Mouse (Mus musculus) limb, embryonic 14.5 days (tissue): Measurements from ENCODE around the gene Phxr2. TPM values are rescaled to one million over a fixed set of nuclear protein-coding genes. Genes with fewer than 3 reads are reported as not detected.

ENCODE experiments used
- ATAC-seq: fragments of 200-750 bp; cut with Nextera tagmentation; 2 replicates; pipeline ENCODE4 v1.8.0; 2017; ENCODE audit warnings: low read depth, moderate number of reproducible peaks, moderate TSS enrichment; ENCODE audit not compliant: low FRiP score
- DNase-seq: peaks from one replicate; pipeline ENCODE4 v3.0.0-alpha.2; 2015; ENCODE audit warnings: low spot score
- H3K27ac ChIP-seq: fragments of 300-500 bp; sonication (generic); replicated peaks from 2 replicates; pipeline ENCODE4 v1.5.1; 2014; ENCODE audit warnings: low read depth, mild to moderate bottlenecking, low read length, moderate library complexity, mixed read lengths
- H3K27me3 ChIP-seq: fragments of 300-500 bp; sonication (generic); 2 replicates; pipeline ENCODE4 v1.6.1; 2014; ENCODE audit warnings: low read length, mixed read lengths; ENCODE audit not compliant: control insufficient read depth, insufficient read depth
- H3K36me3 ChIP-seq: fragments of 300-500 bp; sonication (generic); 2 replicates; pipeline ENCODE4 v1.6.1; 2014; ENCODE audit warnings: mild to moderate bottlenecking, low read length, moderate library complexity, mixed read lengths; ENCODE audit not compliant: control insufficient read depth, insufficient read depth
- H3K4me1 ChIP-seq: fragments of 300-500 bp; sonication (generic); 2 replicates; pipeline ENCODE4 v1.6.1; 2014; ENCODE audit warnings: antibody characterized with exemption, low read length, mixed read lengths; ENCODE audit not compliant: control insufficient read depth, insufficient read depth
- H3K4me2 ChIP-seq: fragments of 300-500 bp; sonication (generic); replicated peaks from 2 replicates; pipeline ENCODE4 v1.6.1; 2014; ENCODE audit warnings: low read depth, mild to moderate bottlenecking, low read length, moderate library complexity; ENCODE audit not compliant: severe bottlenecking
- H3K4me3 ChIP-seq: fragments of 300-500 bp; sonication (generic); replicated peaks from 2 replicates; pipeline ENCODE4 v1.5.1; 2014; ENCODE audit warnings: low read length
- H3K9ac ChIP-seq: fragments of 300-500 bp; sonication (generic); 2 replicates; pipeline ENCODE4 v1.6.1; 2014; ENCODE audit warnings: mild to moderate bottlenecking, low read depth, low read length, moderate library complexity; ENCODE audit not compliant: severe bottlenecking
- H3K9me3 ChIP-seq: fragments of 300-500 bp; sonication (generic); 2 replicates; pipeline ENCODE4 v1.6.1; 2016; ENCODE audit warnings: low read length; ENCODE audit not compliant: control insufficient read depth
- POLR2A ChIP-seq: fragments of 200-500 bp; IDR thresholded peaks from 2 replicates; pipeline ENCODE4 v1.8.0; 2012; ENCODE audit warnings: inconsistent platforms, mild to moderate bottlenecking, moderate library complexity, borderline replicate concordance; ENCODE audit not compliant: insufficient read depth, insufficient read length; ENCODE audit errors: extremely low read depth
- WGBS: fragments of 180-500 bp; shearing (Covaris S2); extraction: QIAGEN DNeasy Blood & Tissue Kit; methylation state at CpG from one replicate; pipeline ENCODE4 v1.1.7; 2014; 5-methylcytosine and 5-hydroxymethylcytosine counted together
- polyA plus RNA-seq, 2 experiments: library from polyadenylated mRNA; depleted of rRNA in 1 of 2; stranded (reverse) in 1 of 2; unstranded in 1 of 2; fragments of >200 nt; fragmentation: Nextera tagmentation in 1 of 2; extraction: Ambion mirVana in 1 of 2; gene quantifications; 2 replicates each; pipeline versions ENCODE4 v1.2.1 to v1.2.3; 2012 to 2014

The Phxr2 gene
- polyA plus RNA-seq, 2 experiments = not detected

DNA sequence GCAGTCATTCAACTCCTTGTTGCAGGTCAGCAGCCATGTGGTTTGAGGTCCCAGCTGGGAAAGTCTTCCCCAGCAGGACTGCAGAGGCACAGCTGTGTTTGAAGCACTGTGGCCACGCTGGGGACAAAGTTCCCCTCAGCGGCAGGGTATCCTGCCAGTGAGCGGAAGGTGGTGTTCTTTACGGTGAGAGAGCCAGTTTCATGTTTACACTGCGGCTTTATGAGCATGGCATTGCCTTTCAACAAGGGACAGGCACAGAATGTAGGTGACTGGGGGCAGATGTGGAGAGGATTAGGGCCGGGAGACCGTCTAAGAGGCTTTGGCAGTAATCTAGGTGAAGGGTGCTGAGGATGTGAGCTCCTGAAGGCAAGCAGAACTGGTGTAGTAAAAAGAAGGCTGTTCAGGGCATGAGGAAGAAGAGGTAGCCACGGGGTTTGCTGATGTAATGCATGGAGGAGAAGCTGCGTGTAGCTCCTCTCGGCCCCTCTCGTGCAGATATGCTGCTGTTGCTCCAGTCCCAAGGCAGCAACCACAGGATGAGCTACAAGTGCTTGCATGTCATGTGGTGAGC is 1.7 kb upstream of the Phxr2 start:
- Histone ChIP-seq H3K9me3 (no peaks in the 10 kb centered on the region), H3K36me3 (peaks cover 10% of the 10 kb centered on the region), H3K9ac (no peak overlapping the region), H3K27ac (no peak overlapping the region), H3K4me1 (peaks cover 12% of the 10 kb centered on the region; the same call in 1 of the 2 replicates), H3K27me3 (no peaks in the 10 kb centered on the region), H3K4me2 (no peak overlapping the region), H3K4me3 (no peak overlapping the region)
- WGBS = 64% methylated on average over 11 of the region's 11 CpGs
- DNase-seq = no peak
- no peak for TF ChIP-seq POLR2A
- ATAC-seq = no peak

DNA sequence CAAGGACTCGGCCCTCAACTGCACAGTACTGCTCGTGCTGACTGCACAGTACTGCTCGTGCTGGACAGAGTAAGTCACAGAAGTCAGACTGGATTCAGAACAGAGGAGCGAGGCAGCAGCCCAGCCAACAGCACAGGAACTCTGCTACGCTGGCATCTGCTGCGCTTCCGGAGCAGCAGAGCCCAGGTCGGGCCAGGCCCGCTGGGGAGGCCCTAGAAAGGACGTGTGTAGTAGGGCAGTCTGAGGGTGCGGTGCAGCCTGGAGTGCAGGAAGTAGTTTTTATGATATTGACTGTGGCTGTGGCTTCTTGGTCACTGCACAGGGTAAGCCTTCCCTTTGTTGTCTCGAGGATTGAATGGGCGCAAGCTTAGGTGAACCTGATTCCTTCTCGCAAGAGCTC is 829 bp upstream of the Phxr2 start:
- no peak for DNase-seq
- Histone ChIP-seq H3K27me3 (no peaks in the 10 kb centered on the region), H3K36me3 (peaks cover 8% of the 10 kb centered on the region), H3K4me1 (peaks cover 12% of the 10 kb centered on the region; the same call in 1 of the 2 replicates), H3K9ac (no peak overlapping the region), H3K9me3 (no peaks in the 10 kb centered on the region), H3K27ac (no peak overlapping the region), H3K4me2 (no peak overlapping the region), H3K4me3 (no peak overlapping the region)
- no peak for ATAC-seq
- WGBS = 86% methylated on average over 14 of the region's 14 CpGs
- no peak for TF ChIP-seq POLR2A

- no peak for DNase-seq
- Histone ChIP-seq H3K4me1 (peaks cover 29% of the 10 kb centered on the region), H3K4me2 (no peak overlapping the region), H3K9me3 (no peaks in the 10 kb centered on the region), H3K27ac (no peak overlapping the region), H3K36me3 (no peaks in the 10 kb centered on the region), H3K9ac (no peak overlapping the region), H3K27me3 (no peaks in the 10 kb centered on the region), H3K4me3 (no peak overlapping the region)
- ATAC-seq = no peak
- WGBS = 83% methylated on average over 4 of the region's 4 CpGs
- TF ChIP-seq POLR2A = no peak
These were observed 6.7 kb downstream of the Phxr2 start for GRCm38 (mm10) chr10:99119471-99119870.

DNA sequence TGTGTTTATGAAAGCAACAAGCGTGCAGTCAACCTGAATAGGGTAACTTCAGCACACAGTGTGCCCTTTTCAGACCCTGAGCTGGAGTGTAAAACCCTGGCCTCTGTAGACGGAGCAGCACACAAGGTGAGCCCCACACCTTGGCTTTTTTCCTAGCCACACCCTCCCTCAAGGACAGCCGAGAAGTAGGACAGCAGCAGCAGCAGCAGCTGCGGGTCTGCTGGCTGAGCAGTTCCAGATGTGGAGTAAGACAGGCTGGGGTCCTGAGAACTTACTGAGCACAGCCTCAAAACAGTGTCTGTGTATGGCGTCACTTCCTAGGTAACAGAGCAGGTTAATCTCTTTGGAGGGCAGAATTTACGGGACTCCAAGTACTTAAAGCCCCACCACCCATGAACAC is 7.4 kb downstream of the Phxr2 start:
- no peaks in the 10 kb centered on the region for H3K36me3 ChIP-seq
- no peaks in the 10 kb centered on the region for H3K9me3 ChIP-seq
- TF ChIP-seq POLR2A = no peak
- no peaks in the 10 kb centered on the region for H3K27me3 ChIP-seq
- peak; percentile 59 for ATAC-seq
- no peak overlapping the region for H3K9ac ChIP-seq
- 29% methylated on average over 6 of the region's 6 CpGs for WGBS
- 0 out of 2 replicates have a peak overlapping the region, but pooled peaks have one; percentile 18 for H3K4me2 ChIP-seq
- DNase-seq = peak; percentile 52
- H3K4me3 ChIP-seq = no peak overlapping the region
- 0 out of 2 replicates have a peak overlapping the region, but pooled peaks have one; percentile 1 for H3K27ac ChIP-seq
- peaks cover 29% of the 10 kb centered on the region for H3K4me1 ChIP-seq

GRCm38 (mm10) chr10:99117876-99118275 is 8.2 kb downstream of the Phxr2 start:
- H3K27me3 ChIP-seq = no peaks in the 10 kb centered on the region
- H3K9me3 ChIP-seq = no peaks in the 10 kb centered on the region
- H3K36me3 ChIP-seq = no peaks in the 10 kb centered on the region
- H3K4me2 ChIP-seq = no peak overlapping the region
- no peak overlapping the region for H3K4me3 ChIP-seq
- no peak overlapping the region for H3K9ac ChIP-seq
- no peak for TF ChIP-seq POLR2A
- H3K27ac ChIP-seq = 0 out of 2 replicates have a peak overlapping the region, but pooled peaks have one; percentile 1
- peaks cover 29% of the 10 kb centered on the region for H3K4me1 ChIP-seq
- WGBS = 53% methylated on average over 10 of the region's 10 CpGs
- DNase-seq (no peak), ATAC-seq (no peak)
